Mouse (Mus musculus): ENCODE results near the gene Baat.
"Not testable (repeated sequence)": the region's sequence is repeated elsewhere in the genome, so short reads cannot be mapped to it uniquely, and the experiment has no call there.

Gene Baat

DNA sequence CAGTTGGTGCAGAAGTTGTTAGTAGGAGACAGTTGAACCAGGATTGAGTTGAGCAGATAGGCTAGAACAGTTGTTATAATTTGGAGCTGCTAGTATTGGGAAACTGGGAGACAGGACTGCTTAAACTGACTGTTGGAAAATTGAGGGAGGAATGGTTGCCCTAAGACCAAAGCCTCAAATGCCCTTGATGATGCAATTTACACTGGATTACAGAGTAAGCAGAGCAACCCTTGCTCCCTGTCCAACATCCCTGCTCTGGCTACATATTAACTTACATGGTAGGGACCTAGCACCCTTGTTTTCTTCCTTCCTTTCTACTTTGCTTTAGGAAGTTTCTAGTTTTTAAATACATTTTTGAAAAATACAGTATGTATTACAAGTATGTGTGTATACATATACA is 20.9 kb downstream of the Baat start:
- DNase-seq (ENCODE audit: low spot score): no peak

DNA sequence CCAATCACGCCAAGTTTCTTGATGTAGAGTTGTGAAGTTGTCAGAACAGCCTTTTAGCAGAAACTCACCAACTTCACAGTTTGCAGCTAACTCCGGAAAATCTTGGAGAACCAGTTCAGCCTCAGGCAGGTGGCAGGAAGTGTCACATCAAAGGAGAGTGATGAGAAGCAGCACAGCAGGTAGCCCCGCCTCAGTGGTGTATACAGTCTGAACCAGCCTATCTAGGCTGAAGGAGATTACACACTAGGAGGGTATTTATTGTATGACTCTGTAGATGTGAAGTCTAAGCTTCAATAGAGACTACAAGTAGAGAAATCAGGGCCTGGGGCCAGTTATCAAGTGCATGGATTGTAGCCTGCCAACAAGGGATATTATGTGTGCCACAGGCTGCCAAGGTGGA is 25.5 kb downstream of the Baat start:
- no peak for DNase-seq (ENCODE audit: low spot score)

DNA sequence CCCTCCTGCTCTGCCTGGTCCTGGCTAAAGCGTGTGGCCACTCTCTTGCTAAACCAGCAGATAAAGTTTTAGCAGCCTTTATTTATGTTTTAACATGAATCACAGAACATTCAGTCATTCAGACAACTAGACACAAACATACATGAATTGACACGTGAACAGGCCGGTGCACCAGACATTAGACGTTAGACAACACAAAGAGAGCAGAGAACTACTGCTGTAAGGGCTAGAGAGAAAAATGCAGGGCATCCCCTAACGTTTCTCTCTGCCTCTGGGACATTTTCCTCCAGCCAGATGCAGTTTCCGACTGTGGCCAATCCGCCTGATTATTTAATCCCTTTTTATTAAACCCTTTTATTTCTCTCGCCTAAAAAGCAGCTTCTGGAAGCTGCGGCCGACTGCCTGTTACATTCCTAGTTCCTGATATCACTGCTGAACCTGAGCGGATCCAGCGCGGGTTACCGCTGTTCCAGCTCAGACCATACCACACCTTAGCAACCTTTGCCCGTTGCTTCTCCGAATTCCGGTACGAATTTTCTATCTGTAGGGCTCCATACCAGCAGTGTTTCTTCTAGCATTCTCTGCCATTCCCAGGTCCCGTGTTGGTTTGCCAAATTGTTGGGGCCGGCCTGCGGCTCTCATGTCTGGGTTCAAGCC is 26.1 kb downstream of the Baat start:
- DNase-seq (ENCODE audit: low spot score): no peak

DNA sequence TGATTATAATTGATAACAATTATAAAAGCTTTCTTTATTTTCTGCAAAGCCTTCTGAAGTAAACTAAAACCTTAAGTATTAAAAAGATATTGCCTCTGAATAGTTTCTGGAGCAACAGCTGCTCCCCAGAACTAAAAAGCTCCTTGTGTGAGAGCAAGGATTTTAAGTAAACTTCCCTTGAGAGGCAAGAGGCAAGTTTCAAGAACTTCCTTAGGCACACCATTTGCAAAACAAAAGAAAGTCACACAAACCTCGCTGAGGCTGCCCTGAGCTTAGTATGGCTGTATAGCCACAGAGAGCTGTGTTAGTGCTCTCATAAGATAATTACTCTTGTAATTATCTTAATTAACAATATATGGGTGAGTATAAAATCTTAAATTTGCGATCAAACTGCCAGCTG is 27.3 kb downstream of the Baat start:
- not testable (repeated sequence) for DNase-seq (ENCODE audit: low spot score)

DNA sequence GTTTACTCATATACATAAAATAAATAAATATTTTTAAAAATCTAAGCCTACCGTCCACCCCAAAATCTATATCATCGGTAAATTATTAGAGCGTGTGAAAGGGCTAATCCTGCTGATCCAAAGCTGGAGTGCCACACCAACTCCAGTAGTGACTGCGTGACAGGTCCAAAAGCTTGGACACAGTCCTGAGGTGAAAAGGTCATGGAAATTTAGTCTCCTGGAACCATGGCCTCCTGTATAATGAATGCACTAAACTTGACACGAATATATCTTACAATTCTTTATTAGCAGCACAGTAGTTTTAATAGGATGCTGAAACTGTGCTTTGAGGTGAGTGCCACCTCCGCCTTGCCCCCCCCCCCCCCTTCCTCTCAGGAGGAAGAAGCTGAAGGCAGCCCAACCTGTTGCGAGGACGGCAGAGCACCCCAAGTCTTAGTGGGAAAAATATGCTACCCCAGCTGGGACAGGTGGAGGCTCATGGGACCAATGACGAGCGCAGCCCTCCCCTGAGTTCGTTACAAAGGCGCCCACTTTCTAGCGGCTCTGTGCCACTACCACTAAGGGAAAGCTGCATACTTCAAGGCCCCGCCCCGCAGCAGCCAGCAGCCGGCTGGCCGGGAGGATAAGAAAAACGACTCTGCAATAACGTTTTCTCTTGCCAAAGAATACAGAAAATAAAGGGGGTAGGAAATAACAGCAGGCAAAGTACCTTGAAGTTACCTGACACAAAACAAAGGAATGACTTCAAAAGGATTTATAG is 28.1 kb downstream of the Baat start:
- peak; percentile 78 for DNase-seq (ENCODE audit: low spot score)

DNA sequence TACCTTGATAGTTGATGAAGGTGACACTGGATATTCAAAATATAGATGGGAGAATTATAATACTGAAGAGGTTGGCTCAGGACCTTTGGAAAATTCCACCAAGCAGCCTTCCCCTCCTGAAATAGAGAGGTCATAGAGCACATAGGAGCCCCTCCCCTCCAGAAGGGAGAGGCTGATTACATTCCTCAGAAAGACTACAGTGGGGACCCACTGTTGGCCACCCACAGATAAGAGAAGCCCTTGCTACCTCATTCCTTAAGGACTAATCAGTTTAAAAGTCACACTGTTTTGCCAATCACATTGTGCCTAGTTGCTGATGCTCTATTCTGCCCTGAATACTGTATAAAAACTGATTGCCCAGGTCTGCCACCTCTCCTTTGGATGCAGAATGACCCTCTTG is 31.8 kb downstream of the Baat start:
- no peak for DNase-seq (ENCODE audit: low spot score)

DNA sequence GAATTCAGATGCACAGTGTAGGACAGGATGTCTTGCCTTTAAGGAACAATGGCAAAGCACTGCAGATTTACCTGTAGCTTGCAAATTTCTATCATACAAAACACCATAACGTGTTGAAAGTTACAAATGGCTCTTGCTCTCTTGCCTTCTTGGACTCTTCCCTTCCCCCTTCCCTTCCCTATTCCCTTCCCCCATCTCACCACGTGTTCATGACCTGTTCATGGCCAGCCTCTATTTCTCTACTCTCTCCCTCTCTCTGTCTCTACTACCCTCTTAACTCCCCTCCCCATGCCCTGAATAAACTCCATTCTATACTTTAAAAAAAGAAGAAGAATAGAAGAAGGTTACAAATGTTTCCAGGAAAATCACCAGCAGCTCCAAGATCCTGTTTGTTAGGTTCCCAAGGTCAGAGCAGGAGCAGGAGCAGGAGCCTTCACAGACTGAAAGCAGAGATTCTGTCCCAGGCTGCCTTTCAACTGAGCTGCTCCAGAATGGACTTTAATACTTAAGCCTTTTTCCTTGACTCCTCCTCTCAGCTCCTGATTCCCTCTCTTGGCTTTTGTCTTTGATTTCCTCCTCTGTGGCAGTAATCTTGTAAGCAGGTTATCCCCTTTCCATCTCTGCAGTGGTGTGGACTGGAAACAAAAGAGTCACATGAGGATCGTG is 32.8 kb downstream of the Baat start, which contains the start of gene Acnat1:
TSS of gene Acnat1 (minus strand) at position 478 of the 666 bp plus-strand sequence.
- no peak for DNase-seq (ENCODE audit: low spot score)

DNA sequence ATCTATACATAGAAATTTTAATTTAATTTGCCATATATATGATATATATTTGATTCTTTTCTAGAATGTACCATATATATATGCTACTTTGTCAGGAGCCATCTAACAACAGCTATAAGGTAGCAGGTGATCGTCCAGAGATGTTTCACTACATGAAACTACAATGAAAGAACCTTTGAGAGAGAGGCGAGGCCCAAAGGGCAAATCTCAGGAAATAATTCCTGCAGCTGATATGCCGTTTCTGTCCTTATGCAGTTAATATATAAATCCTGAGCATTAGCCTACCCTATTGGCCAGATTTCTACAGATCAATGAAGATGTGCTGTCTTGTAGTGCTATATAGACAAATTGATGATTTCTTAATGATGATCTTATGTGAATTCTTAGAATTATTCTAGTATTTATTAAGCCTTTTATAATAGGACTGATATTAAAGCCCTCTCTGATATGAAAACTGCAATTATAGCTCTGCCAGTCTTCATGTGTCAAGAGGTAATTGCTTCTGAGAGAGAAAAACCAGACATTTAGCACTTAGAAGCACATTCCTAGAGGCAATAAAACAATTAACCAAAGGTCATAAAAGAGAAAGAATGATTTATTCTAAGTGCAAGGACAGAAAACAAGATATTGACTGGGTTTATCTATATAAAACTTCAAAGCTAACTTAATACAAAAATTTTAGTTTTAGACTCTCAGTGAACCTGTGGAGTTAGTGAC is 36.8 kb downstream of the Baat start:
- no peak for DNase-seq (ENCODE audit: low spot score)

DNA sequence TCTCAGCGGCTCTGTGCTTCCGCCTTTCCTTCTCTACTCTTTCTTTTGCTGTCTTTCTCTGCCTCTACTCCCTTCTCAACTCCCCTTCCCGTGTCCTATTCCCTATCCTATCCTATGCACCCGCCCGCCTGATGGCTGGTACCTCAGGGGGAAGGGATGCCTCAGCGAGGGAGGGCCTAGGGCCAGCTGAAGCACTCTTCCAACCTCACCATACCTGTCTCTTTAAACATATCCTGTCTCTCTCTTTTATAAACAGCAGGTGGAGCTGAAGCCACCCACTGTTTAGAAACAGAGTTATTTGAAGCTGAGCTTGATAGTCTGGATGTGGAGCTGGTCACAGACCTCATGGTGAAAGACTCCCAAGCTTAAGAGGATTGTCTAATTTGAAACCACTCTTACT is 39.0 kb downstream of the Baat start:
- DNase-seq (ENCODE audit: low spot score): no peak

DNA sequence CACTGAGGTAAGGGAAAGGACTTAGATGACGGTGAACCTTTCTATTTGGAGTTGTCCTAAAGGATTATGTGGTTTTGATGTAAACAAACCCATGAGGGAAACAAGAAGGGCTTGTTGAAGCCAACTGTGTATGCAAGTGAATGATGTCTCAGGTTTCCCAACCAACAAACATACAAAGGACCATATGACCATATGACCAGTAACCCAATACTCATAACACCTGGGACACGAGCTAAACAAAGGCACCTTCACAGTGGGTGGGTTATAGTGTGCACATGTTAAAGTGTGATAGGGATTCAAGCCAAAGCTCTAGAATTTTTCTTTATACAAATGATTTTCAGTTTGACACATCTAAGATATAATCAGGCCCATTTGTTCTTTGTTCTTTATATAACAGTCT is 50.2 kb downstream of the Baat start:
- no peak for DNase-seq (ENCODE audit: low spot score)

DNA sequence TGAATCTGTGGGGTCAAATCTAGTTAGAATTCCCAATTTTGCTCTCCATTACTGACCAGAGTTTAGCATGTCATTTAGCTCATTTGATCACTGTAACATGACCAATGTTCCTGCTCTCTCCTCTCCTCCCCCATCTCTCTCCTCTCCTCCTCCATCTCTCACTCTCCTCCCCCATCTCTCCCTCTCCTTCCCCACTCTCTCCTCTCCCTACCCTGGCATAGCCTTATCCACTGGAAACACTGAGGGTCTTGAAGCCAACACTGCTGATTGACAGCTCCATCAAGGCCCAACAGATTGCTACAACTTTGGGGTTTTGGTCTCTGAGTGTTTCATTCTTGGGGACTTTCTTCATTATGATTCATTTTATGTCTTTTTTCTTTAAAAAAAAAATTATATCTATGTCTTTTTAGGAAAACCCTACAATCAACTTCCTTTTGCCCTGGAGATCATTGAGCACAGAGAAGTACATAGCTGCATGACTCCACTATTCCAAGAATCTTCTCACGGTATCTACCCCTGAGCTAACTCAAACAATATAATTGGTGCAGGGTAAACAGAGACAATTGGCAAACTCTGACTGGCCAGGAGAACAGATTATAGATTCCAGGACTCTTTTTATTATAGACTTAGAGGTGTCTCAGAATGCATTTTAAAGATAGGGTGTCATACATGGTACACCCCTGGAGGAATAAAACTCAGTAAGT is 54.4 kb downstream of the Baat start:
- no peak for DNase-seq (ENCODE audit: low spot score)

DNA sequence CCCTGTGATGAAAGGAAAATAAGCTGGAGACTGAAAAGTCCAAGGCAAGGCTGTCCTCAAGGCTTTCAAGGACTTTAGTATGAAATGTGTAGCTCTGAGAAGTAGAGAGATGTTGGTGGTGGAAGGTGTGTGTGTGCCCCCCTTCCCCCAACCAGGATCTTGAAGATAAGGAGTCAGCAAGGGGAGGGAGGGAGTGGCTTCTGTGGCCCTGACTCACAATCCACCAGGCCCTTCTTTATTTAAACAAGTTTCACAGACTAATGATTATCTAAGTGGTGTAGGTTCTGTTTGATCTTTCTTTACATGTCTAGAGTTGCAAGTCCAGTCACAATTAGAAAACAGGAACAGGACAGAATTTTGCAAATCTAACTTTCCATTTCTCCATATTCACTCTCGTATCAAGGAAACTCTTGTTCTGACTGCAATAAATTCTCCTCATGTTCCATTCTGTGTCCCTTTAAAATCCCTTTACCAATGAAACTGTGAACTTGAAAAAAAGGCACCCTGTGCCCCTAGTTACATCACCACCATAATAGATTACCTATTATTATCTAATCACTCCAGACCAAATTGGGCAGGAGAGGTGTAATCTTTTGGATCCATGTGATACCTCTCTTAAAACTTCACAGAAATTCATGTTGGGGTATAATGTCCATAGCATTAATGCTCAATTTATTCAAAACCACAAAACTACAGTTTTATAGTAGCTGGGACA is 55.1 kb downstream of the Baat start:
- DNase-seq (ENCODE audit: low spot score): peak; percentile 28

Data from c-Kit-positive CD71-positive TER-119-positive erythroid progenitor cells, embryonic 14.5 days (primary cell).